Mouse (Mus musculus): ENCODE measurements around the gene Rbmx.

- no peak for TF ChIP-seq CTCF (IDR thresholded peaks at IDR 0.05; ENCODE audit: low read depth)
- no peak for TF ChIP-seq EP300 (IDR thresholded peaks at IDR 0.05; ENCODE audit: low read depth)
Observed at GRCm38 (mm10) chrX:57408769-57409168, 15.9 kb upstream of the Rbmx start, which contains the start of gene Gm364.
